Comparison of ENCODE assay signal across 11 mouse cellular contexts in genomic region chr17:81010844-81011685, GRCm38 (mm10). TPM values are rescaled to one million over a fixed set of nuclear protein-coding genes. Genes with fewer than 3 reads are reported as not detected.
DNase-seq lines count a peak whose midpoint lies in the region; ATAC-seq and TF ChIP-seq lines count a peak whose summit lies in the region.
"Had no signal": no experiment of that assay in that cellular context is flagged by ENCODE, and none has a peak within 500 bp of the region (broad histone marks: within the 10 kb centered on the region; RNA-seq: fewer than 3 reads in every experiment).

No protein-coding gene starts in this region.

- H3K4me1 ChIP-seq in heart, embryonic 10.5 days, result peaks cover 28% of the 10 kb centered on the region
- peaks cover 4% of the 10 kb centered on the region; the same call in 1 of the 2 replicates for H3K4me1 ChIP-seq in lung, embryonic 14.5 days (ENCODE audit: insufficient read depth)
- H3K4me1 ChIP-seq in neural tube, embryonic 13.5 days (replicated peaks), result peaks cover 42% of the 10 kb centered on the region

- H3K4me2 ChIP-seq in lung, embryonic 14.5 days, result no peak overlapping the region
- H3K4me2 ChIP-seq in neural tube, embryonic 13.5 days, result no peak overlapping the region

- WGBS in heart, embryonic 10.5 days, result 43% methylated on average over 18 of the region's 18 CpGs
- 51% methylated on average over 18 of the region's 18 CpGs for WGBS in lung, embryonic 14.5 days
- 67% methylated on average over 18 of the region's 18 CpGs for whole genome bisulfite sequencing in neural tube, embryonic 13.5 days

- peak; percentile 77 for DNase-seq in heart, embryonic 10.5 days (ENCODE audit: low spot score)
- no peak for DNase-seq in heart, postnatal 4 days
- DNase-seq in lung, embryonic 14.5 days, result no peak
- no peak for DNase-seq in lung, adult 18-20 months
- DNase-seq in frontal cortex, postnatal 36 days (ENCODE audit: low spot score in 2 of 2), result peak; percentile 36 to 57
- DNase-seq in gastrocnemius, adult 18-20 months (ENCODE audit: low spot score), result no peak
- DNase-seq: cerebellum, adult 18-20 months had no signal

- no peaks in the 10 kb centered on the region for H3K9me3 ChIP-seq in heart, embryonic 10.5 days
- no peaks in the 10 kb centered on the region for H3K9me3 ChIP-seq in lung, embryonic 14.5 days (ENCODE audit: low read depth, low read length)
- no peaks in the 10 kb centered on the region for H3K9me3 ChIP-seq in neural tube, embryonic 13.5 days

- H3K9ac ChIP-seq in lung, embryonic 14.5 days, result no peak overlapping the region
- H3K9ac ChIP-seq in neural tube, embryonic 13.5 days, result no peak overlapping the region
- H3K9ac ChIP-seq: liver, embryonic 14.5 days had no signal

- peak overlapping the region; percentile 16; the same call in 1 of the 2 replicates for H3K4me3 ChIP-seq in heart, embryonic 10.5 days
- H3K4me3 ChIP-seq in lung, embryonic 14.5 days (ENCODE audit: low read depth, low read length), result no peak overlapping the region
- H3K4me3 ChIP-seq in neural tube, embryonic 13.5 days, result no peak overlapping the region

- peak overlapping the region; percentile 49; the same call in 1 of the 2 replicates for H3K27ac ChIP-seq in heart, embryonic 10.5 days
- no peak overlapping the region; the same call in 1 of the 2 replicates for H3K27ac ChIP-seq in lung, embryonic 14.5 days (ENCODE audit: low read depth)
- H3K27ac ChIP-seq in neural tube, embryonic 13.5 days (replicated peaks), result peak overlapping the region; percentile 61; the same call in 1 of the 2 replicates
- H3K27ac ChIP-seq: liver, embryonic 14.5 days had no signal

- TF ChIP-seq CTCF in lung, embryonic 14.5 days (IDR thresholded peaks at IDR 0.05; ENCODE audit: low read depth), result no peak

- H3K36me3 ChIP-seq in heart, embryonic 10.5 days, result no peaks in the 10 kb centered on the region
- no peaks in the 10 kb centered on the region for H3K36me3 ChIP-seq in lung, embryonic 14.5 days (ENCODE audit: insufficient read depth)
- H3K36me3 ChIP-seq in neural tube, embryonic 13.5 days, result no peaks in the 10 kb centered on the region

- H3K27me3 ChIP-seq in heart, embryonic 10.5 days (ENCODE audit: insufficient read depth, poor library complexity, severe bottlenecking), result no peaks in the 10 kb centered on the region
- no peaks in the 10 kb centered on the region for H3K27me3 ChIP-seq in lung, embryonic 14.5 days (ENCODE audit: insufficient read depth, low read length)
- no peaks in the 10 kb centered on the region for H3K27me3 ChIP-seq in neural tube, embryonic 13.5 days

- ATAC-seq in lung, embryonic 14.5 days (ENCODE audit: insufficient read depth), result peak; percentile 22; the same call in 1 of the 2 replicates
- peak; percentile 60; the same call in 1 of the 2 replicates for ATAC-seq in neural tube, embryonic 13.5 days (ENCODE audit: low read depth)
- no peak for ATAC-seq in activated CD4-positive, CD25-positive, alpha-beta regulatory T cell, adult 4 months
- ATAC-seq: CD4-positive, CD25-positive, alpha-beta regulatory T cell, adult 4 months had no signal

RNA-seq across cellular contexts. Expression of gene Thumpd2, which starts 53.8 kb away (rescaled TPM):
- polyA plus RNA-seq in heart, embryonic 10.5 days (2016; fragmentation: Nextera tagmentation; extraction: Ambion mirVana), result 10.1 and 12.5 TPM in 2 replicates
- total RNA-seq in heart, postnatal 4 days (2021), result 1 to 10 TPM; 5.1 to 6.1 TPM
- polyA plus RNA-seq in lung, embryonic 14.5 days (2014; fragmentation: Nextera tagmentation; extraction: Ambion mirVana), result 14.6 and 16.1 TPM in 2 replicates
- polyA plus RNA-seq in neural tube, embryonic 13.5 days (2015; fragmentation: Nextera tagmentation; extraction: Ambion mirVana), result 8.6 and 9.6 TPM in 2 replicates
- 10 to 100 TPM; 10.2 to 14.8 TPM for polyA plus RNA-seq in activated CD4-positive, CD25-positive, alpha-beta regulatory T cell, adult 4 months (2017; shearing (Covaris generic))
- 1 to 10 TPM; 2.1 to 2.6 TPM for total RNA-seq in gastrocnemius, adult 18-20 months (2021)

Comparison
In these comparisons a context has a peak if more than half of its experiments do, and no peak if none do; other contexts are left out.
1. DNase-seq: peak in heart, embryonic 10.5 days (single experiment) and frontal cortex, postnatal 36 days (2 of 2); none in heart, postnatal 4 days (single experiment), lung, embryonic 14.5 days (single experiment), lung, adult 18-20 months (0 of 2) and gastrocnemius, adult 18-20 months (single experiment).